Mouse (Mus musculus) erythroblast, embryonic 14.5 days (primary cell): Measurements from ENCODE around the gene Arhgap28.

Source experiments
- GATA1 ChIP-seq: IDR thresholded peaks from 2 replicates; pipeline ENCODE4 v1.6.1; 2012; ENCODE audit warnings: low read length, inconsistent platforms, mixed read lengths
- TAL1 ChIP-seq: IDR thresholded peaks from 3 replicates; pipeline ENCODE4 v1.6.1; 2012; ENCODE audit warnings: low read length, inconsistent platforms, mixed read lengths

DNA sequence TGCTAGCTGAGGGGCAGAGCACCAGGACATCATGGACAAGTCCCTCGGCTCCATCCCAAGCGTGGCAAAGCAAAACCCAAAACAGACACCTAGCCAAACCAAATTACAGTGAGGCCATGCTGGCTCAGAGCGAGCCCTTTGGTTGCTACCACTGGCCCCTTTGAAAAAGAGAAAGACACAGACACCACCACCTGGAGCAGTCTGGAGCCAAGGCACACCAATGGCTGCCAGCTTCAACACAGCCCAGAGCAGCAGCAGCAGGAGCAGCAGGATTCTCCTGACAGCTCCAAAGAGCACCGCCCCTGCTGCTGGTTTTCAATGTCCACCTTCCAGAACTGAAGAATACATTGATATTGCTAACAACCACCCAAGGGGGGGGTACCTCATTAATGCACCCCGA, 104.5 kb downstream of the Arhgap28 start:
- no peak for TF ChIP-seq GATA1
- TF ChIP-seq TAL1: no peak
